Mouse (Mus musculus) testis, adult 10 weeks (tissue): ENCODE results near the gene Fam83d. TPM values are rescaled to one million over a fixed set of nuclear protein-coding genes. Genes with fewer than 3 reads are reported as not detected.

Experiments
- polyA plus RNA-seq: library from polyadenylated mRNA; stranded (reverse); fragments of 350-450 nt; fragmentation: Illumina TruSeq; extraction: RNeasy Lipid Tissue Mini Kit (QIAGEN cat#74804); gene quantifications from one replicate; pipeline ENCODE4 v1.2.3, GENCODE M21; 2014; ENCODE audit warnings: low read depth, low replicate concordance

Gene Fam83d
- polyA plus RNA-seq: 2.4 TPM

GRCm38 (mm10) chr2:158767742-158768339 lies at the start of gene Fam83d:
TSS of gene Fam83d (plus strand) at chr2:158768093.

DNA sequence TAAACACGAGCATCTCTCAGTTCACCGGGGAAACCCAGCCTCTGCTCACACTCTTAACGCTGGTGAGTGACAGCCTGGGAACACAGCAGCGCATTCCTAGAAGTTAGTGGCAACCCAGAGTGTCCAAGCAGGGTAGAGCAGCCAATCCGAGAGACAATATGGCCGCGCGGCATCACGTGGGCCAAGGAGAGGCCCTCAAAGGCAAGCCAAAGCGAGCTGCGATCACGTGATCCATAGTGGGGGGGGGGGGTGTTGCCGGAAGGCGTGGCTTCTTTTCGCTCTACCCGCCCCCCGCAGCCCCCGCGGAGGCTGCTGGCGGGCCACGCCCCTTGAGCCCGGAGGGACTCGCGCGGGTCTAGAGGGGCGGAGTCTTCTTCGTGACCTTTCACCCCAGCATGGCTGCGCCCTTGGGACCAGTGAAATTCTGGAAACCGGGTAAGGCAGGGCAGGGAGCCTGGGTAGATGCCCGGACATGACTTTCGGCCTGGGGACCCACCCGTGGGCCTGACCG lies 26.7 kb downstream of the Fam83d start, which contains the start of gene Dhx35:
TSS of gene Dhx35 (plus strand) at position 314 of the 511 bp plus-strand sequence.

Other genes starting within 250 kb of the Fam83d start
- not detected for gene Slc32a1, start 157.3 kb upstream of the Fam83d start, polyA plus RNA-seq
- gene Actr5, start 143.2 kb upstream of the Fam83d start, polyA plus RNA-seq: 0.92 TPM
- gene Ppp1r16b, start 102.7 kb upstream of the Fam83d start, polyA plus RNA-seq: 1.3 TPM
- gene Dhx35, start 26.7 kb downstream of the Fam83d start, polyA plus RNA-seq: 3.9 TPM